Mouse (Mus musculus): Measurements from ENCODE around the gene Zfp541. TPM values are rescaled to one million over a fixed set of nuclear protein-coding genes. Genes with fewer than 3 reads are reported as not detected.

The Zfp541 gene
- polyA plus RNA-seq (2015; fragmentation: Illumina TruSeq; extraction: RNeasy Lipid Tissue Mini Kit (QIAGEN cat#74804); ENCODE audit: insufficient read depth, low replicate concordance) = not detected

DNA sequence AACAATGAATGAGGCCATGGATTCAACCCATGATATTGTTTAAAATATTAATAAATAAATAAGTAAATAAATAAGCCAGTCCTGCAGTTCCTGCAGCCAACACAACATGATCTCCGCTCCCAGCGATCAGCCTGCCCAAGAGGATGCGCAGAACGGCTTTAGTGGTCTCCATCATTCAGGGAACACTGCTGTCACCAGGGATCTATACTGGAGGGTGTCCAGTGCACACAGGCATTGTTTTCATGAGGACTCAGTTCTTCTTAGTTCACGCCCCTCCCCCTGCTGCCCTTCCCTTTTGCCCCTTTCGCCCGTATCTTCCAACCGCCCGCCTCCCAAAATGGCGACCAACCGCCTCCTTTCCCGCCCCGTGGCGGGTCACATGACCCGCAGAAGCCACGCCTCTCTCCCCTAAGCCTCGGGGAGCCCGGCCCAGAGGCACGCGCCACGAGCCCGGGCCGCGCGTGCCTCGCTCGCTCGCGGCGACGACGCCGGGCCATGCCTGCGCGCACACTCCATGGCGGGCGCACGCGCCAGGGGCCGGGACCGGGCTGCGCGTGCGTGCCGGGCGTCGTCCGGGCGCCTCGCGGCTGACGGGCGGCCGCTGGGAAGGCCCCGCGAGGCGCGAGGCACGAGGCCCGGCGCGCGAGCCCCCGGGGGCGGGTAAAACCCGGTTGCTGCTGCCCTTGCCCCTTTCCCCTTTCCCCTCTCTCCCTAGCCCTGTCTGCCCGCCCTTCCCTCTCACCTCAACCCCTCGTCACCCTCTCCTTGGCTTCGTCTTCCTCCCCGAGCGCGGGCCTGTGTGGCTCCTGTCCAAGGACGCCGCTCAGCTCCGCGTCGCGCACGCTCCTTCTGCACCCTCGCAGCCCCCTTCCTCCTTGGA is at the start of gene Zfp541:
Gene Zfp541, plus strand, starts transcription at position 596 of the 880 bp plus-strand sequence.

DNA sequence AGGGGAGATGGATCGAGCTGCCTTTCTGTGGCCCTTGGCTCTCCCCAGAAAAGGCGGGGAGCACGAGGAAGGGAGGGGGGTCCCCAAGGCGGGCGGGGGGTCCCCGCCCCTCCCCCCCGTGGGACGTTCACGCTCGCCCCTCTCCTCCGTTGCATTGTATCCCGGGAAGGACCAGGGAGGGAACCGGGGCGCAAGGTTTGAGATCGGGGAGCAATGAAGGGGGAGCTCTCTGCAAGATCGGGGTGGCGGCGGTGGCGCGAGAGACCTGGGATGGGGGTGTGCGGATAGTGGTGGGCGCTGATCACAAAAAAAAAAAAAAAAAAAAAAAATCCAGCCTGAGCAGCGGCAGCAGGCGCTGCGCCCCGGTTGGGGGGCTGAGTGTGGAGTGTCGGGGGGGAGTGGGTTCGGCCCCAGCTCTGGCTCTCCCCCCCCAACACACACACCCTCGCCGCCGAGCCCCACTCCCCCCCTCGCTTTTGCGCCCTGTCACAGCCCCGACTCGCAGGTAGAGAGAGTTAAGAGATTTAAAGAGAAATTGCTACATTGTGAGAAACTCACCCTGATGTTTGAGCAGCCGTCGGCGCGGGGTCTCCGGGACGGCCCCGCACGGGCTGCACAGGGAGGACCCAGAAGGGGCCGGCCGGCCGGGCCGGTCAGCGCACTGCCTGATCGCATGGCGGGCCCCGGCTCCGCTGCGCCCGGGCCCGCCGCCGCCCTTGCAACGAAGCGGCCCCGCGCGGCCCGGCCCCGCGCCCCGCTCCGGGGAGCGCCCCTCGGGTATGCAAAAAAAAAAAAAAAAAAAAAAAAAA is 14.1 kb upstream of the Zfp541 start, which contains the start of gene Bicra:
Gene Bicra, minus strand, starts transcription at position 584 of the 809 bp plus-strand sequence.

DNA sequence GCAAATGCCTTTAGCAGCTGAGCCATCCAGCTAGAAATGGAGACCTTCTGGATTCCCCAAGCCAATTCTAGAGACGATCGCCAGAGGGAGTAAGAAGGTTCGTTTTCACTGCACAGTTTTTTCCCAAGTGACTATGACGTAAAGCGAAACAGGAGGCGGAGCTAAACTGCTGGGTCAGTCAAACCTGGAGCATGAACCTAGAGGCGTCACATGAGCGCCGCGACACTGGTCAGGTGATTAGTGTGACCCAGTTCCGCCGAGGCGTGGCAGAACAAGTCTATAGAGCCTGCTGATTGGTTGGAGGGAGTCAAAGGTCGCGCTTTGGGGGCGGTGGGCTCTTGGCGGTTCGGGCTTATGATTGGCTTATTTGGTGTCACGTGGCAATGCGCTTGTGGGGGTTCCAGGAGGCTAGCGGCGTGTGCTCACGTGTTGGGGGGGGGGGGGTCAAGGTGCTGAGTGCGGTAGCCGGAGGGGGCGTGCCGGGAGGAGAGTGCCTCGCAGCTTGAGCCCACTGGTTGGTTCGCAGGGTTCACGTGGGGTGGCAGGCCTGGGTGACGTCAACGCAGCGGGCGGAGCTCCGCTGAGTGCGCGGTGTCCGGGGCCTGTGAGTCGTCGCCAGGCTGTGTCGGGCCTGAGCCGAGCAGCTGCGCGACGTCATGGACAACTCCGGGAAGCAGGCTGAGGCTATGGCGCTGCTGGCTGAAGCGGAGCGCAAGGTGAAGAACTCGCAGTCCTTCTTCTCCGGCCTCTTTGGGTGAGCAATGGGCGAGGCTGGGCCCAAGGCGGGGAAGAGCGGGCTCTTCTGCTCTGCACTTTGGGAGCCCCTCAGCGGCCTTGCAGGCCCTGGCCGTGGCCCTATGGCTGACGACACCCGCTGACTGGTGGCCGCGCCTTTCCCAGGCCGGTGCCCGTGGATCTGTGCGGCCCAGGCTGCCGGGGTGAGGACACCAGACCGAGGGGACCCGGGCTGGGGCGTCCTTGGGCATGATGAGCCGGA is 36.7 kb downstream of the Zfp541 start, which contains the start of gene Napa:
Gene Napa, plus strand, starts transcription at position 438 of the 997 bp plus-strand sequence.

DNA sequence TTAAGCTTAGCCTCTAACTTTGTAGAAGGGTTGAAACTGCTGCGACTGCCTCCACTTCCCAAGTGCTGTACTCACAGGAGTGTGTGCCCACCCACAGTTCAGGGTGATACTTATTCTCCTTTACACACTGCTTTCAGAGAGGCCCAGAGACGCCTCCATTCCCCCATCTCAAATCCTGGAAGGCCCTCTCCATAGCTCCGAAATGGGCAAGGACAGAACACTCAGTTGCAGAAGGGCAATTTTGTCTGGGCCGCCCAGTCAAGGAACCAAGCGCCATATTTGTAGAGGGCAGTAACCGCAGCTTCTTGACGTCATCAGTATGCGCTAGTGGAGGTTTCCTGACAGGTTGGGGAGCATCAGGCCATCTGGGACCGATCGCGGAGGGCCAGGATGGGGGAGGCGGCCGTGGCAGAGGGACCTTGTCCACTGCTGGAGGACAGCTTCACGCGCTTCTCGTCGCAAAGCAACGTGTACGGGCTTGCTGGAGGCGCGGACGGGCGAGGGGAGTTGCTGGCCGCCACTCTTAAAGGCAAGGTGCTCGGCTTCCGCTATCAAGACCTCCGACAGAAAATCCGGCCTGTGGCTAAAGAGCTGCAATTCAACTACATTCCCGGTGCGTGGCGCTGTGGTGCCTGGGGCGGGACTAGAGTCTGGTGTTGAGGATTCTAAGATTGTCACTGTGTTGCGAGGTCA is 58.1 kb downstream of the Zfp541 start, which contains the start of gene Kptn:
Gene Kptn, plus strand, starts transcription at position 327 of the 693 bp plus-strand sequence.

DNA sequence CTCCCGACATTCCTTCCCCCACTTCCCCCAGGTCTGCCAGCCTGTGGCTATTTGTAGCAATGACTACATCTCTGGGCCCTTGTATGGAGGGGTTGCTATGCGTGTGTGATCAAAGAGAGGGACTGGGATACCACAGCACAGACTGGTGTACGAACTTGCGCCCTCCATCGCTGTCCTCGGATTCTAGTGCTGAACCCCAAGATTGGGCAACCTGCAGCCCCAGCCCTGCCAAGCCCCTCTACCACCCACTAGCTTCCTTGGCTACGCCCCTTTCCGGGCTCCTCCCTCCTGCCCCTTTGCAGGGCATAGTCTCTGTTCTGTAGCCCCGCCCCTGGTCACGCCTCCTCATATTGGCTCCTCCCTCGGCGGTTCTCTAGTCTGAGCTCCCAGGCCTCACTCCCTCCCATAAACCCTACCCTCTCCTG is 67.8 kb downstream of the Zfp541 start, which contains the start of gene Slc8a2:
Gene Slc8a2, plus strand, starts transcription at position 406 of the 425 bp plus-strand sequence.

Other genes with a start within 250 kb of the Zfp541 start
- gene Obox6, start 222.1 kb upstream of the Zfp541 start, polyA plus RNA-seq (2015; fragmentation: Illumina TruSeq; extraction: RNeasy Lipid Tissue Mini Kit (QIAGEN cat#74804); ENCODE audit: insufficient read depth, low replicate concordance) = not detected
- gene Crx, start 181.8 kb upstream of the Zfp541 start, polyA plus RNA-seq (2015; fragmentation: Illumina TruSeq; extraction: RNeasy Lipid Tissue Mini Kit (QIAGEN cat#74804); ENCODE audit: insufficient read depth, low replicate concordance) = not detected
- gene Crxos, start 179.2 kb upstream of the Zfp541 start, polyA plus RNA-seq (2015; fragmentation: Illumina TruSeq; extraction: RNeasy Lipid Tissue Mini Kit (QIAGEN cat#74804); ENCODE audit: insufficient read depth, low replicate concordance) = not detected
- gene Selenow, start 139.4 kb upstream of the Zfp541 start, polyA plus RNA-seq (2015; fragmentation: Illumina TruSeq; extraction: RNeasy Lipid Tissue Mini Kit (QIAGEN cat#74804); ENCODE audit: insufficient read depth, low replicate concordance) = 170 TPM
- gene Nop53, start 115.7 kb upstream of the Zfp541 start, polyA plus RNA-seq (2015; fragmentation: Illumina TruSeq; extraction: RNeasy Lipid Tissue Mini Kit (QIAGEN cat#74804); ENCODE audit: insufficient read depth, low replicate concordance) = 99.8 TPM
- 13.3 TPM for gene Ehd2, start 94.2 kb upstream of the Zfp541 start, polyA plus RNA-seq (2015; fragmentation: Illumina TruSeq; extraction: RNeasy Lipid Tissue Mini Kit (QIAGEN cat#74804); ENCODE audit: insufficient read depth, low replicate concordance)
- 7.6 TPM for gene Bicra, start 13.9 kb upstream of the Zfp541 start, polyA plus RNA-seq (2015; fragmentation: Illumina TruSeq; extraction: RNeasy Lipid Tissue Mini Kit (QIAGEN cat#74804); ENCODE audit: insufficient read depth, low replicate concordance)
- 60.6 TPM for gene Napa, start 36.6 kb downstream of the Zfp541 start, polyA plus RNA-seq (2015; fragmentation: Illumina TruSeq; extraction: RNeasy Lipid Tissue Mini Kit (QIAGEN cat#74804); ENCODE audit: insufficient read depth, low replicate concordance)
- 29.5 TPM for gene Kptn, start 58.1 kb downstream of the Zfp541 start, polyA plus RNA-seq (2015; fragmentation: Illumina TruSeq; extraction: RNeasy Lipid Tissue Mini Kit (QIAGEN cat#74804); ENCODE audit: insufficient read depth, low replicate concordance)
- 0.66 TPM for gene Slc8a2, start 68.0 kb downstream of the Zfp541 start, polyA plus RNA-seq (2015; fragmentation: Illumina TruSeq; extraction: RNeasy Lipid Tissue Mini Kit (QIAGEN cat#74804); ENCODE audit: insufficient read depth, low replicate concordance)
- gene Meis3, start 113.3 kb downstream of the Zfp541 start, polyA plus RNA-seq (2015; fragmentation: Illumina TruSeq; extraction: RNeasy Lipid Tissue Mini Kit (QIAGEN cat#74804); ENCODE audit: insufficient read depth, low replicate concordance) = 12.1 TPM
- 3.2 TPM for gene Dhx34, start 160.2 kb downstream of the Zfp541 start, polyA plus RNA-seq (2015; fragmentation: Illumina TruSeq; extraction: RNeasy Lipid Tissue Mini Kit (QIAGEN cat#74804); ENCODE audit: insufficient read depth, low replicate concordance)
- 2.8 TPM for gene C5ar2, start 182.3 kb downstream of the Zfp541 start, polyA plus RNA-seq (2015; fragmentation: Illumina TruSeq; extraction: RNeasy Lipid Tissue Mini Kit (QIAGEN cat#74804); ENCODE audit: insufficient read depth, low replicate concordance)
- gene C5ar1, start 197.7 kb downstream of the Zfp541 start, polyA plus RNA-seq (2015; fragmentation: Illumina TruSeq; extraction: RNeasy Lipid Tissue Mini Kit (QIAGEN cat#74804); ENCODE audit: insufficient read depth, low replicate concordance) = 2.5 TPM
- 12.6 TPM for gene Inafm1, start 211.8 kb downstream of the Zfp541 start, polyA plus RNA-seq (2015; fragmentation: Illumina TruSeq; extraction: RNeasy Lipid Tissue Mini Kit (QIAGEN cat#74804); ENCODE audit: insufficient read depth, low replicate concordance)
- gene Ccdc9, start 225.0 kb downstream of the Zfp541 start, polyA plus RNA-seq (2015; fragmentation: Illumina TruSeq; extraction: RNeasy Lipid Tissue Mini Kit (QIAGEN cat#74804); ENCODE audit: insufficient read depth, low replicate concordance) = 114 TPM
- gene Bbc3, start 246.6 kb downstream of the Zfp541 start, polyA plus RNA-seq (2015; fragmentation: Illumina TruSeq; extraction: RNeasy Lipid Tissue Mini Kit (QIAGEN cat#74804); ENCODE audit: insufficient read depth, low replicate concordance) = 0.46 TPM